Mouse (Mus musculus): ENCODE results near the gene Dclre1a. TPM values are rescaled to one million over a fixed set of nuclear protein-coding genes. Genes with fewer than 3 reads are reported as not detected.

The Dclre1a gene
- polyA plus RNA-seq, 1 experiment, result 4.4 TPM

DNA sequence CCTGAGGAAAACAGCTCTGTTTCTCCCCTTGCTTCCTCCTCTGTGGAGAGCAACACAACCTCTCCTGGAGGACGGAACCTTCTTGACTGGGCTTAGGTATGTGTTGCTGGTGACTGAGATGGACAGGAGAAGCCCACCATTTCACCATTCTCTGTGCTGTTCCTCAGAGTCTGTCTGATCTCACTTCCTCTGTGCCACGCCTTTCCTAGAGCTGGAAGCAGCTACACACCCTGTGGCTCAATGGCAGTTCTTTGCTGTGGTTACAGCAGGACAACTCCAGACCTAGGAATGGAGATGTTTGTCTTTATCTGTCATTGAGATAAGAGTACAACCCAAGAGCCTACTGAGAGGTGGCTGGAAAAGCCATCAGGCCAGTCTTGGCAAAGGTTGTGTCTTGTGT, 60.7 kb downstream of the Dclre1a start:
- 91% methylated on average over 2 of the region's 2 CpGs for WGBS
- DNase-seq (ENCODE audit: low read depth, low spot score), result no peak

GRCm38 (mm10) chr19:56486926-56487325, 61.1 kb downstream of the Dclre1a start:
- WGBS, result 86% methylated on average over 7 of the region's 7 CpGs
- DNase-seq (ENCODE audit: low read depth, low spot score), result no peak

- DNase-seq (ENCODE audit: low read depth, low spot score), result no peak
- 54% methylated on average over 13 of the region's 13 CpGs for WGBS
These were observed 62.4 kb downstream of the Dclre1a start for GRCm38 (mm10) chr19:56485376-56486271.

DNA sequence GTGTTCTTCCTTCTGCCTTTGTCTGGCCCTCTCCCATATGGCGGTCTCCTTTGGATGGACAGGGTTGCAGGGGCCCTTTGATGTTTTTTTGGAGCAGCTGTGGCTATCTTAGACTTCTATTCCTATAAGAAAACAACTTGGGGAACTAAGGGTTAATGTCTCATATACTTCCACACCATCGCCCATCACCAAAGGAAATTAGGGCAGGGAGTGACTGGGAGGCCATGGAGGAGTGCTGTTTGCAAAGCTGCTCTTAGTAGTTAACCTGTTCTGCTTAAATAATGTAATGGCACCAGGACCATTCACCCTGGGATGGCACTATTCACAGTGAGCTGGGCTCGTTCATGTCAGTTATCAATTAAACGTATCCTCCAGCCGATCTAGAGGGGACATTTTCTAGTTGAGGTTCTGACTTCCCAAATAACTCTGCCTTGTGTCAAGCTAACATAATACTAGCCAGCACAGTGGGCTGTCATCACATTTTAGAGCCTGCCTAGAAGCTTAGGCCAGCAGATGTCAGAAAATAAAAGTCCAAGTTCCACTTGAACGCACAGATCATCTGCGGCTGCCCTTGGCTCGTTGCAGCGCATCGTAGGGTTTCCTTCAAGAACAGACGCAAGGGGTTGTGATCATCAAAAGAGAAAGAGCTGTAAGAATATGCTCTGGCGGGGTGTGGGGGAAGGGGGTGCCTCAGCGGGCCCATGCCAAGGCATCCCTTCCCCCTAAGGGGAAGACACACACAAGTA, 63.2 kb downstream of the Dclre1a start:
- 71% methylated on average over 13 of the region's 13 CpGs for WGBS
- DNase-seq (ENCODE audit: low read depth, low spot score), result no peak

Other genes with a start within 250 kb of the Dclre1a start
- gene Nrap, start 158.2 kb downstream of the Dclre1a start, polyA plus RNA-seq (2012; rRNA removed), result 1.2 and 1.4 TPM in 2 replicates
- gene Casp7, start 151.1 kb downstream of the Dclre1a start, polyA plus RNA-seq (2012; rRNA removed), result 126 and 190 TPM in 2 replicates
- gene Plekhs1, start 86.6 kb downstream of the Dclre1a start, polyA plus RNA-seq (2012; rRNA removed), result 0.43 TPM in 2 replicates
- 6.7 and 10.0 TPM in 2 replicates for gene Nhlrc2, start within 50 bp of the Dclre1a start, polyA plus RNA-seq (2012; rRNA removed)
- 0.93 and 1.5 TPM in 2 replicates for gene Adrb1, start 174.0 kb upstream of the Dclre1a start, polyA plus RNA-seq (2012; rRNA removed)